Mouse (Mus musculus) layer of hippocampus, adult 9-10 months (tissue): Measurements from ENCODE around the gene Csnk2a1.
"Not testable (repeated sequence)": the region's sequence is repeated elsewhere in the genome, so short reads cannot be mapped to it uniquely, and the experiment has no call there.

Experiments
- DNase-seq: peaks from one replicate; pipeline ENCODE4 v3.0.0; 2022; ENCODE audit warnings: low spot score

Gene Csnk2a1

DNA sequence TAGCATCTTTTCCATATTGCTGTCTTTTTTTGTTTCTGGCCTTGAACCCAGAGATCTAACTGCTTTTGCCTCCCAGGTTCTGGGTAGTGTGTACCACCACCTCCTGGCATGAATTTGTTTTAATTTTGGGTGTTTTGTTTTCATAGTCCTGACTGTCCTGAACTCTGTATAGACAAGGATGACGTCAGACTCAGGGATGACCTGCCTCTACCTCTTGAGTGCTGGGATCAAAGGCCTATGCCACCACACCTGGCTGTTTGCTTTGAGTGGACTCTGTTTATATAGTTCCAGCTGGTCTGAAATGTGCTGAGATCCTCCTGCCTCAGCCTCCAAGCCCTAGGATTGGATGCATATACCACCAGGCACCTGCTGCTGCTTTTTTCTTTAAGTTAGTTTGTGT, 11.3 kb downstream of the Csnk2a1 start:
- no peak for DNase-seq

DNA sequence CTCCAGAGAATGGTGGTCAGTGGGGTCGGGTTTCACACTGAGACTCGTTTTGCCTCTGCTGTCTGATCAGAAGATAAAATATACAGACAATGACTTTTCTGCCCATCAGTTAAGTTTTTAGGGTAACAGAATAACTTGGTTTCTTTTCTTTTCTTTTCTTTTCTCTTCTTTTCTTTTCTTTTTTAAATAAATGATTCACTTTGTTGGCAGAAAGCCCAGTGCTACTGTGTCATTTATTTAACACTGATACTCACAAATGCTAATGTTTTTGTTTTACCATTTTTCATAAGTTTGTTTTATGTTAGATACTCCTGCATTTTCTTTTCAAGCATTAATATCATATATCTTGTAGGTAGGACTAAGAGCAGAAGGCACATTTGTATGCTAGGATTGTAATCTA, 13.9 kb downstream of the Csnk2a1 start:
- DNase-seq = no peak

DNA sequence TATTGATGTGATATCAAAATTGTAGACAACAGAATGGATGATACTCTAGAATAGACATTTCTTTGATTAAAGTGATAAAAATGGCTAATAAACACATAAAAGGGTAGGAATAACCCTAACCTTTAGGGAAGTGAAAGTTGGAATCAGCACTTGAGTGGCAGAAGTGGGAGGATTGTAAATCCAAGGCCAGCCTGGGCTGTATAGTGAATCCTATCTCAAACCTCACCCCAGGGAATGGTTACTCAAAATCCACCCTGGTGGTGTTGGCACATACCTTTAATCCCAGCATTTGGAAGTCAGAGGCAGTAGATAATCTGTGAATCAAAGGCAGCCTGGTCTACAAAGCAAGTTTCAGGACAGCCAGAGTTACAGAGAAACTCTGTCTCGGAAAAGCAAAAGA, 20.6 kb downstream of the Csnk2a1 start:
- no peak for DNase-seq

DNA sequence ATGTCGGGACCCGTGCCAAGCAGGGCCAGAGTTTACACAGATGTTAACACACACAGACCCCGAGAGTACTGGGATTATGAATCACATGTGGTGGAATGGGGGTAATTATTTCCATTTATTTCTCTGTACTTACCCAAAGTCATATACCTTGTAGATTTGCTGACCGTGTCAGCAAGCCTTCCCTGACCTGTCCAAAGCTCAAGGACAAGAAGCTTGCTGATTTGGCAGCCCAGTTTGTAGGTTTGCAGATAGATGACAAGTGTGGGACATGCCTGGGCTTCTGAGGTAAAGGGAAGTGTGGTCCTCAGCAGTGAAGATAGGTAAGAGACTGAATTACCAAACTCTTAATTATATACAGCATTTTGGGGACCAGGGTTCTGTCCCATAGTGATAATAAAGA, 23.9 kb downstream of the Csnk2a1 start:
- DNase-seq = no peak

DNA sequence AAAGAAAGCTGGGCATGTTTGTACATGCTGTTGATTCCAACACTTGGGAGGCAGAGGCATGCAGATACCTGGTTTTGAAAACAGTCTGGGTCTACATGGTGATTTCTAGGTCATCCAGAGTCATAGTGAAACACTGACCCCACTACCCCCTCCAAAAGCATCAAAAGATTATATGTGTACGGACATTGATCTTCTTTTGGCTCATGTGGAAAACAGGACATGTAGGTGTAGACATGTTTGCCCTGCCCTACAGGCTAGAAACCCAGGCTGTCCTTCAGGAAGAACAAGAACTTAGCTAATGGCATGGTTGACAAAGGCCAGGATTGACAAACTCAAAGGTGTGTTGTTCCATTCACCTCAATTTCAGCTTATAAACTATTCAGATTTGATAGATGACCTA, 33.1 kb downstream of the Csnk2a1 start:
- DNase-seq = no peak

DNA sequence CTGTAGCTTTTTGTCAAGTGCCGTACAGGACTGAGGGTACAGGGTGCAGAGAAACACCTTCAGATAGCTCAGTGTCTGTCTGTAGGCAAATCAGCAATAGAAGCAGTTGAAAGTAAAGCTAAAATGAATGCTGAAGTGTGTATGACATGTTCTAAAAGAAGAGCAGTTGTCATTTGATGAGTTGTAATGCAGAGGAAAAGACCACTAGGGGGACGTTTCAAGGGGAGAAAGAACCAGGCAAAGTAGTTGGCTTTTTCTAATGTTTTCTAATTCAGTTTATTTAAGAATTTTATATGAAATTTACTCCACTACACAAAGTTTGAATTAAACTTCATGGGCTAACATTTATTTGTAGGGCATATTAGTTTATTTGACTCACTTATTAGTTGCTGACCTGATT, 47.0 kb downstream of the Csnk2a1 start:
- DNase-seq = no peak

DNA sequence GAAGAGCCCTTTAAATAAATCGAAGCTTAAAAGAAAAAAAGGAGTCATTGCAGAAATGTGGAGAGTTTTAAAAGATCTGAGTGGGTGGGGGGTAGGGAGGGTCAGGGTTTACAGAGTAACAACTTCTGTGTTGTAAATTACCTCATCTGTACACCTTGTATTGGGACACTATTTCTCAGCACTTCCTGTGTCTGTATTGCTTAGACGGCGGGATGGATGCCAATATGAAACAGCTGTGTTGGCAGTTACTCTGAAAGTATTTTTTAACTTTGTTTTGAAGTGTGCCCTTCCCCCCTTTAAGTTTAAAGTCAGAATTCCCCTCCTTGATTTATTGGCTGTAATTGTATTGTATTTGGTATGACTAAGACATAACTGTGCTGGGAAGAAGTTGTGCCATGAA, 54.8 kb downstream of the Csnk2a1 start:
- DNase-seq = no peak

DNA sequence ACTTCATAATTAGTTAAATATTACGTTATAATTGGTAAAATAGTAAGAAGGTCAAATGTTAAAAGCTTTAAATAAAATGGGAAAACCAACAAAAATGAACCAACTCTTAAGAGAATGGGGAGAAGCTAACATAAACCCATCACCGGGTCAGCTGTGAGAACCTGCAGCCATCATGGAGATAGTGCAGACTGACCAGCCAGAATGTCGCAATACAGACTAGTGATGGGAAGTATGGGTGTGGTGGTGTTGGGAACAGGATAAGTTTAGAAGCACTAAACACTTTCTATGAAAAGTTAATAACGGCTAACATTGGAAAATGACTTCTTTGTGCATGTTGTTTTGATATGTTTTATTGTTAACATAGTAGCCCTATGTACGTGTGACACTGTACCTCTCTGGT, 60.9 kb downstream of the Csnk2a1 start:
- no peak for DNase-seq

DNA sequence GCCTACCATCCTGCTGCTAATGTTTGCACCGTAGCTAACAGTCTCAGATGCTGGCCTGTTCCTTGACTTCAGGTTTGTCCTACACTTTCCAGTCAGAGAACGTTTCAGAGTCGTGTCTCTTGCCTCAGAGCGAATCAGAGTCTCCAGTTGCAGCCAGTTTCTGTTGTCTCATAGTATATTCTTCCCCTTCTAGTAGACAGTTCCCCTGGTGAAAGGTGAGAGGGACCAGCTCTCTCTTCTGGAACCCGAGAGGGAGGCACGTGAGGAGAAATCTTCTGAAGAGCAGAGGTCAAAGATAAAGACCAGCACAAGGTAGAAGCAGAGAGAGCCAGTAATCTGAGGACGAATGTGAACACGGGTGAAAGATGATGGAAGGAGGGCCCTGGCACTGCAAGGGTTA, 61.4 kb downstream of the Csnk2a1 start:
- no peak for DNase-seq

DNA sequence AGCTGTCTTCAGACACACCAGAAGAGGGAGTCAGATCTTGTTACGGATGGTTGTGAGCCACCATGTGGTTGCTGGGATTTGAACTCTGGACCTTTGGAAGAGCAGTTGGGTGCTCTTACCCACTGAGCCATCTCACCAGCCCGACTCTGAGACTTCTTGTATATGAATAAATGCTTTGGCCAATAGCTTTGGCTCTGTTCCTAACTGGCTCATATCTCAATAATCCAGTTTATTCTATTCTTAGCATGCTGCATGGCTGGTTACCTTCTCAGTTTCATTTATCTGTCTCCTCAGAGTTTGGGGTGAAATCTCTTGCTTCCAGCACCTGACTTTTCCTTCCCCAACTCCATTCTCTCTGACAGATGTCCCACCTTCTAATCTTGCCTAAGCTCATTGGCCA, 63.0 kb downstream of the Csnk2a1 start:
- DNase-seq = not testable (repeated sequence)

DNA sequence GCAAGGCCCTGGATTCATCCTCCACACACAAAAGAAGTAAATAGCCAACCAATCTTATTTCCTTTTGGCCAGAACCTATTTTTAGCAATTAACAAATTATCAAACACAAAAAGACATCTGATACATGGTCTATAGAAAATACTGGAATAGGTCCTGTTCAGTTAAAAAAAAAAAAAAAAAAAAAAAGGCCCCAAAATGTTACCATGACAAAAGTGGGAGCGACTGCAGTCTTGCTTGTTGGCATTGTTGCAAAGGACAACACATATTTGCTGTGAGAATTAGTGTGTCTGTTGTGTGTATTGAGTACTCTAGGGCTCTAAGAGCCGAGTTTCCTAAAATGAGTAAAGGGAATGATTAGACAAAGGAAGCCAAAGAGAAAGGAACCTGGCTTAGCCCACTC, 65.8 kb downstream of the Csnk2a1 start:
- no peak for DNase-seq

DNA sequence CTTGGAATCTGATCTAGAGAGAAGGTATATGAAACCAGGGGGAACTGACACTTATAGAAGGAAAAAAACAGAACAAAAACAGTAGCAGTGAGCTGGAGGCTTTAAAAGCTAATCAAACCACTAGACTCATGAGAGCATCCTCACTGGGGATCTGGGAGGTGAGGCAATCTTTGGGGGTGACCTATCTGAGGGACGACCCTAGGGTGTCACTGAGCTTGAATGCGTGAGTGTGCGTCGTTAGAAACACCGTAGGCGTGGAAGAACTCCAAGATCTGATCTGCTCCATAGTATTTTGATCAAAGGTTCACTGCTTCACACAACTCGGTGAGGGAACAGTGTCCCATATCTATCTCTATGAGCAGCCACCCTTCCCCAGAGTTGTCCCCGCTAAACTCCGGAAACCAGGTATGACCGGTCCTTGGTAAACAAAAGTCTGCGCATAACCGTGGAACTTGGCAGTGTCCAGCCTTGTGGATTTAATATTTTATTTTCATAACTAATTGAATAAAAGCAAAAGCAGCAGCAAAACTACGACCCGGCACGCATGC, 66.6 kb downstream of the Csnk2a1 start:
- DNase-seq = no peak

DNA sequence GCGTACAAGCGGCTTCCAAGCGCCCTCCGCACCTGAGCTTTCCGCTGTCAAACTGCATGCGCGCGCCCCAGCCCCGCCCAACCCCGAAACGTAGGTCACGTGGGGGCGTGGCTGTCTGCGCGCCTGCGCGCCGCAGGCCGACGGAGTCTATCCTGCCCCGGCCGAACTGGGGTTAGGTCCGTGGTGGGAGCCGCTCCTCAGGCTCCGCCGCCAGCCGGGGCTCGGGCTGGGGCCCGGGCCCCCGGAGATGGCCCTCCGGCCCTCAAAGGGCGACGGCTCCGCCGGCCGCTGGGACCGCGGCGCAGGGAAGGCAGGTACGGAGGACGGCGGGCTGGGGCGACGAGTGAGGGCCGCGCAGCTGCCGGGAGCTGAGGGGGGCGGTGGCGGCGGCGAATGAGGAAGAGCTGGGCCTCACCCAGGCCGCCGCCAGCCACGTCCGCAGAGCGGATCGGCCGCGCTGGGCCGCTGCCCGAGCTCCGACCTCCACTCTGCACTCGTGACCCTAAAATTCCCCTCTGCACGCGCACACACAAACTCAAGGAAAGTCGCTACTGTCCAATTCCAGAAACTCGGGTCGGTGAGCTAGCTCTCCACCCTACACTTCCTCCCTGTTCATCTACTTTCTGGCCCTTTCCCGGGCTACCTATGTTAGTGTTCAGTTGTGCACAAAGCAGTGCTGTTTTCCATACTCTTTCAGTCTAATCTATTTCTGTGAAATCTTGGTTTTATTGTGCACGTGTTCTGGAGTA, 67.3 kb downstream of the Csnk2a1 start, which contains the start of gene Tbc1d20:
Gene Tbc1d20 (plus strand): TSS at position 102 of the 749 bp plus-strand sequence.
- peak; percentile 58 for DNase-seq

DNA sequence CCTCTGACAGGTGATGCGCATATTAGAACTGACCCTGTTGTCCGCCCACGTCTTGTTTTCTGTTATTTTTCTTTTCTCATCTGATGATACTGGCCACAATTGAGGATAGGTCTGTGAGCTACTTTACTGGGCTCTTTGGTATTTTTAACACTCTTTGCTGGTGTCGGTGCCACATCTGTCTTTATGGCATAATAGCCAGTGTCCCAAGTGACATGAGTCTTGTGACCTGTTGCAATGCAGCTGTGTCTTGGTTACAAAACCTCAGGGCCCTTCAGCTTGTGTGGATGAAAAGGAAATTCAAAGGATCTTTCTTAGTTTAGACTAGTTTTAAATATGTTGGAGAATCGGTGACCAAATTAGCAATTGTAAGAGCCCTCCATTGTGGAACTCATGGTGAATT, 67.9 kb downstream of the Csnk2a1 start:
- DNase-seq = no peak

DNA sequence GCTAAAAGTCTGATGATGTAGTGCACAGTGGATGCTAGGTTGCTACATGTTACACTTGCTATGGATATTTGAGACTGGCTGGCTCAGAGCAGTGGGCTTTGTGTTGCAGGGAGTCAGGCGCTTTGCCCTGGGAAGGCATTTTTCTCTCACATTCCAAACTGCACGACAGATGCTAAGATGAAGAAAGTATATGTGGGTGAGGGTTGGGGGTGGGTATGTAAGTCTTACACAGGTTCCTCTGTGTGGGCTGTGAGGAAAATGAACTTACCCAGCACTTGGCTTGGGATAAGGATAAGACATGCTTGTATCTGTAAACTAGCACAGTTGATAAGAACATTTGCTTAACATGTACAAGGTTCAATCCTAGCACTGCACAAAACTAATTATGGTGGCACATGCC, 76.2 kb downstream of the Csnk2a1 start:
- no peak for DNase-seq

DNA sequence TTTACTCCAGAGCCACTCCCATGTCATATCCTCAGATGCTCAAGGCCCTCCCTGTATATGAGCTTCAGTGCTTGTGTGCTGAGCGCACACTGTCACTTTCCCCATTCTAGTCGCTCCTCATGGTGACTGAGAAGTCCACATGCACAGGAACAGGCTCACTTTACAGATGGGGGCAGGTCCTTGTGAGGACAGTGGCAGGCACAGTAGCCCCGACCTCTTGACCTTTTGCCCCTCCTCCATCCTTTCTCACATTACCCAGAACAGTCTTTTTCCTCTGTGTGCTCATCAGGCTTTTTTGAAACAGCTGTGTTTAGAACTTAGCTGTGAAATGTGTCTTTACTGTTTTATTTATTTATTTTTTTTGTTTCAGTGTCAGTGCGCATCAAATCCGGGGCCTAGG, 77.1 kb downstream of the Csnk2a1 start:
- DNase-seq = no peak

DNA sequence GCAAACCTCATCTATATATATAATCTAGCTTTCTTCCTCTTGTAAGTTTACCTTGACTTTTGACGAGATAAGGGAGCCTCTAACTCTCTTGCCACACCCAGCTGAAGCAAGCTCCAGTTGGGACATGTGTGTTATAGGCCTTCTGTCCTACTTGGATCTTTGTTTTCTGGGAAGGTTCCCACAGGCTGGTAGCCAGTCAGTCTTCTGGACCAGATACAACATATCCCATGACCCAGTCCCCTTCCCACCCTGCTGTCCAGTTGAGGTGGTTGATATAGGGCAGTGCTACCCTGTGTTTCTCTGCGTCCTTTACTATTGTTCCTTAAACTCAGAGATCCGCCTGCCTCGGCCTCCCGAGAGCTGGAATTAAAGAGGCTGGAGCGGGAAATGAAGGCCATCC, 78.8 kb downstream of the Csnk2a1 start:
- DNase-seq = no peak

DNA sequence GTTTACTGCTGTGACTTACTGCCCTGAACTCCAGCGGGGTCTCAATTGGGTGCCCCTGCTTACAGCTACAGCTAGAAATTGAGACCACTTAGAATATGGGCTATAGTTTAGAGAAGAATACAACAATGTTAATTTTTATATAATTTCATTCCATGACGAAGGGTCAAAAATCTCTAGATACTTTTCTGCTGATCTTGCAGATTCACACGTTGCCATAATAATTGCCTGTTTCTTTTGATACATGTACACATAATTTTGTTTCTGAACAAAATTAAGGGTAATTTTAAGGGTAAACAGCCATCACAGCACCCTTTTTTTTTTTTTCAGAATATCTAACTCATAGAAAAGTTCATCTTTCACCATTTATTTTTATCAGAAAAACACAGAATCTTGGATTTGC, 80.5 kb downstream of the Csnk2a1 start:
- no peak for DNase-seq

DNA sequence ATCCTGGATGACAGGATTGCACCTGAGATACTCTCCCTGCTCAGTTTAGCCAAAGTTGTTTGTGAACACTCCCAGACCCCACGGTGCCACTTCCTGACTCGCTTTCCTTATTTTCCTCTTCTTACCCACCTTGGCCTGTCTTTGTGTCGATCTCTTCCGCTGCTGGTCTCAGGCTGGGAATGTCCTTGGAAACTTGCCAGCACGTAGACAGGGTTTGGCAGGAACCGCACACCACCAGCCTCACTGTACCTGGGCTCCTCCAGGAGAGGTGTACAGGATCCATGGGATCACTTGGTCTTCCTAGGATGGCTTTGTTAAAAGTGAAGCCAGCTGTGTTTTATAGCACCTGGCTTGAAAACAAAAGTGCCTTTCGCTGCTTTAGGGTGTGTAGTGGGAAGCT, 86.4 kb downstream of the Csnk2a1 start:
- DNase-seq = no peak

DNA sequence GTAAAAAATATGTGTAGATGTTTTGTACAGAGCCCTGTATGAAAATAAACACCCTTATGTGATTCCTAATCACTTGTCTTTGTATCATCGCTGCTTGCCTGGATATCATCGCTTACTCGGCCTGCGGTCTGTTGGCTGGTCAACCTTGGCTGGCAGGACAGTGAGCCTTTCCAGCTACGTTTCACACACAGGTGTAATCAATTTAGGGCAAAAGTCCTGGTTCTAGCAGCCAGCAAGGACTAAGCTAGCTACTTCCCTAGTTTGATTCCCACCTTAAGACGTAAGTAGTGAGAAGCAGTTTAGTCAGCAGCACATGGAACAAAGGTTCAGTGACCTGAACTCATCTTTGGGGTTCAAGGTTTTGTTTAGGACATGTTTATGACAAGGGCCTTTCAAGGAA, 87.3 kb downstream of the Csnk2a1 start:
- DNase-seq = no peak

DNA sequence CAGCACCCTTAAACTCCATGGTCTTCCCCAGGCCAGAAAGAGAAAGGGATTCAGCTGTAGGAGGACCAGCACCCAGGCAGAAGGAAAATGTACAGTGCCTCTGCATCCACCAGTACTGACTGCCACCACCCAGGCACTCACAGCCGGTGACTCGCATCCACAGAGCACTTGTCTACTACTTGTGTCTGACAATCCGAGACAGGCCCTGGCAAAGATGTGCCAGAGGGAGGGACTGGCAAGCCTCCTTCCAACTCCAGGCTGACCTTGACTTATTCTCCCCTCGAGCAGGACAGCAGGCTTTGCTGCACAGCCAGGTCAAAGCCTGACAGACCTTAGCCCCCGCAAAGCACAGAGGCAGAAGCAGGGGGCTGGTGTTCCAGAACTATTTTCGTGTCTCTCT, 90.4 kb downstream of the Csnk2a1 start:
- DNase-seq = no peak

DNA sequence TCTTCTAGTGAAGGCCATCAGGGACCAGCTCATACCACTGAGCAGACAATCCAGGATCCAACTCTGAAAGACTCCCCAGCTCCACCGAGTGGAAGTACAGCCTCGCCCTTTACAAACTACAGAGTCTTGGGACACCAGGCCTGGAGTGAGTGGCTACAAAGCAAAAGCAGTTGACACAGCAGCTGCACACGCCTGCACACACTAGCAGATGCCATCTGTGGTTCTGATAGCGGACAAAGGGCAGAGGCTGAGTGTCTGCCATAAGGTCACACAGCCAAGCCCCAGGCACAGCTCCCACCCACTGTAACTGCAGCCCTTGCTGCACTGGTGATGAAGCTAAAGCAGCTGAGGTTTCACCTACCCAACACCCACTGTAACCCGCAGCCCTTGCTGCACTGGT, 94.9 kb downstream of the Csnk2a1 start:
- DNase-seq = no peak

DNA sequence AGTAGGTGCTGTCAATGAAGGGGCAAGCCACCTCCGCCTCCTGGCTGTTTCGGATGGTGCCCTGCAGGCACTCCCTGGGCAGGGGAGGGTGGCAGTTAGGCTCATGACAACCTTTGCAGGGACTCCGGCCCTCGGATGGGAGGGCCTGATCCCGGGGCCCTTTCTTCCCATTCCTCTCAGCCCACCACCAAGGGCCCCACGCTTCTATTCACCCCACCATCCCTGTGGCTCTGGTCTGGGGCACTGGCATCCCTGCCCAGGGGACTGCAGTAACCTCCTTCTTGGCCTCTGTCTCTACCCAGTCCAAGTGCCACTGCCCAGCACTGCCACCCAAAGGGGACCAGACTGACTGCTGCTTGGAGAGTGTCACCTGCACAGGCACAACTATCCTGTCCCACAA, 95.6 kb downstream of the Csnk2a1 start:
- DNase-seq = no peak

DNA sequence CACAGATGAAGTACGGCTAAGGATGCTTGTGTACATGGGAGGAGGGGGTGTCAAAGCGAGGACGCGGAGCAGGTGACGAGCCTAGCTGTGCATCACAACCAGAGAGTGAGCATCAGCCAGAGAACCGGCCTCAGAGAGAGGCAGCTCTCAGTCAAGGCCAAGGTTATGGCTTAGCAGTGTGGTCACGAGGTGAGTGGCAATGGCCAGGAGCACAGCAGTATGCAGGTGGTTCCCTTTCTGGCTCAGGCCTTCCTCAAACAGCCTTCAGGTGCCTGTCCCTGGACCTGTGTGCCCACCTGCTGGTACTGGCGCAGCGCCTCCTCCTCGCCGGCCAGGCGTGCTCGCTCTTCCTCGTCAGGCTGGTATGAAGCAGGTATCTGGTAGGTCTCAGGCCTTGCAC, 97.3 kb downstream of the Csnk2a1 start:
- DNase-seq = no peak
